Mouse (Mus musculus) C2C12 (cell line): ENCODE results near the gene Cacna1h. TPM values are rescaled to one million over a fixed set of nuclear protein-coding genes. Genes with fewer than 3 reads are reported as not detected.

Experiments
- H3K27me3 ChIP-seq: one replicate; pipeline ENCODE4 v1.6.1; 2011; ENCODE audit not compliant: control insufficient read depth, insufficient read depth, insufficient read length
- H3K36me3 ChIP-seq: one replicate; pipeline ENCODE4 v1.6.1; 2011; ENCODE audit not compliant: control insufficient read depth, insufficient read depth
- H3K4me3 ChIP-seq: one replicate; pipeline ENCODE4 v1.5.1; 2011; ENCODE audit warnings: mild to moderate bottlenecking, control low read depth; ENCODE audit not compliant: poor library complexity, insufficient read depth, severe bottlenecking
- H3K79me2 ChIP-seq: one replicate; pipeline ENCODE4 v1.6.1; 2011; ENCODE audit not compliant: control insufficient read depth, insufficient read depth
- H3K79me3 ChIP-seq: one replicate; pipeline ENCODE4 v1.6.1; 2011; ENCODE audit warnings: low read depth, control low read depth
- H3ac ChIP-seq: one replicate; pipeline ENCODE3; 2011; ENCODE audit warnings: low read depth; ENCODE audit not compliant: control insufficient read depth, insufficient read length
- CEBPB ChIP-seq: IDR thresholded peaks from one replicate; pipeline ENCODE4 v1.6.1; 2011; ENCODE audit warnings: low read depth, mild to moderate bottlenecking, control low read depth, moderate library complexity
- CTCF ChIP-seq: IDR thresholded peaks from one replicate; pipeline ENCODE4 v1.5.1; 2011; ENCODE audit not compliant: control insufficient read depth, insufficient read depth, insufficient read length
- FOSL1 ChIP-seq: IDR thresholded peaks from one replicate; pipeline ENCODE4 v1.8.0; 2011; ENCODE audit warnings: mild to moderate bottlenecking, low read length; ENCODE audit not compliant: poor library complexity, insufficient read depth, severe bottlenecking
- MAX ChIP-seq: IDR thresholded peaks from one replicate; pipeline ENCODE4 v1.6.1; 2011; ENCODE audit warnings: mild to moderate bottlenecking, control low read depth
- MYOD1 ChIP-seq: IDR thresholded peaks from one replicate; pipeline ENCODE4 v1.6.1; 2011; ENCODE audit warnings: low read depth; ENCODE audit not compliant: control insufficient read depth, insufficient read length
- MYOG ChIP-seq: IDR thresholded peaks from one replicate; pipeline ENCODE4 v1.6.1; 2011; ENCODE audit not compliant: control insufficient read depth, insufficient read length; ENCODE audit errors: extremely low read depth
- USF1 ChIP-seq: IDR thresholded peaks from one replicate; pipeline ENCODE4 v1.6.1; 2011; ENCODE audit warnings: low read depth, mild to moderate bottlenecking, control low read depth, moderate library complexity
- polyA plus RNA-seq: library from polyadenylated mRNA; unstranded; fragments of >200 nt; fragmentation: generic; extraction: Trizol; gene quantifications from one replicate; pipeline ENCODE4 v1.2.1, GENCODE M21; 2012; ENCODE audit warnings: missing spikeins

The Cacna1h gene
- polyA plus RNA-seq, 1 experiment = not detected

DNA sequence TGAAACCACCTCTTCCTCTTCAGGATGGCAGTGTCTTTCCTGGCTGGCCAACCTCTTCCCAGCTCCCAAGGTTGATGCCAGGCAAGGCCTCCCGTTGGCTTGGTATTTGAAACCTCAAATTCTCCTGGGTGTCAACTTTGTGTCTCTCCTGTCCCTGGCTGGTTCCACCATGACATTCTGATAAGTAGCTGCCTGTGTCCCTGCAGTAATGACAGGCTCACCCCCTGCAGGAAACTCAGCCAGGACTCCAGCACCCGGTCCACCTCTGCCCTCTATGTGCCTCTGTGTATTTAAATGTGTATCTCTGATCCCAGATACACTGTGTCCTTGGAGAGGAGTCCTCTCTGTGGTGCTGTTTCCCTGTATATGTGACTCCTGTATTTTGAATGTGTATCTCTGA, 32.7 kb upstream of the Cacna1h start:
- no peak overlapping the region for H3K4me3 ChIP-seq
- H3ac ChIP-seq = no peak overlapping the region
- H3K79me3 ChIP-seq = no peaks in the 10 kb centered on the region
- H3K36me3 ChIP-seq = no peaks in the 10 kb centered on the region
- TF ChIP-seq MYOD1 (no peak), FOSL1 (no peak), MYOG (no peak), CEBPB (no peak), MAX (no peak), CTCF (no peak), USF1 (no peak)
- H3K79me2 ChIP-seq = no peaks in the 10 kb centered on the region
- H3K27me3 ChIP-seq = peaks cover 54% of the 10 kb centered on the region

DNA sequence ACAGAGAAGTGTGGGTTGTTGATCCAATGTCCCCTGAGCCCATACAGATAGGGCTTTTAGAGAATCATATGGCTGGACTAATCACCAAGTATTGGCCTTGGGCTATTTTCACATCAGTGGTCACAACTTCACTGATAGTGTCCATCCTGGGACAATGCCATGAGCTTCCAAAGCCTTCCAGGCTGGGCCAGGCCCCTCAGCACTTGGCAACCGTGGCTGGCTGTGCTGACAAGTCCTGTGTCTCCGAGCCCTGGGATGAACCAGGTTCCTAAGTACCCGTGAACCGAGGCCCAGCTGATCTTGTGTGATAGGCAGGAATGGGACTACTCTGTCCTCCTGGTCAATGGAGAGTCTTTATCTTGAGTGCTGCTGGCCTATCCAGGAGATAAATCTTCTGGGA, 30.5 kb upstream of the Cacna1h start:
- TF ChIP-seq CTCF = no peak
- TF ChIP-seq MYOD1 = no peak
- TF ChIP-seq MAX = no peak
- no peak for TF ChIP-seq FOSL1
- Histone ChIP-seq H3K79me3 (no peaks in the 10 kb centered on the region), H3ac (no peak overlapping the region), H3K27me3 (peaks cover 48% of the 10 kb centered on the region), H3K36me3 (no peaks in the 10 kb centered on the region), H3K4me3 (no peak overlapping the region), H3K79me2 (no peaks in the 10 kb centered on the region)

DNA sequence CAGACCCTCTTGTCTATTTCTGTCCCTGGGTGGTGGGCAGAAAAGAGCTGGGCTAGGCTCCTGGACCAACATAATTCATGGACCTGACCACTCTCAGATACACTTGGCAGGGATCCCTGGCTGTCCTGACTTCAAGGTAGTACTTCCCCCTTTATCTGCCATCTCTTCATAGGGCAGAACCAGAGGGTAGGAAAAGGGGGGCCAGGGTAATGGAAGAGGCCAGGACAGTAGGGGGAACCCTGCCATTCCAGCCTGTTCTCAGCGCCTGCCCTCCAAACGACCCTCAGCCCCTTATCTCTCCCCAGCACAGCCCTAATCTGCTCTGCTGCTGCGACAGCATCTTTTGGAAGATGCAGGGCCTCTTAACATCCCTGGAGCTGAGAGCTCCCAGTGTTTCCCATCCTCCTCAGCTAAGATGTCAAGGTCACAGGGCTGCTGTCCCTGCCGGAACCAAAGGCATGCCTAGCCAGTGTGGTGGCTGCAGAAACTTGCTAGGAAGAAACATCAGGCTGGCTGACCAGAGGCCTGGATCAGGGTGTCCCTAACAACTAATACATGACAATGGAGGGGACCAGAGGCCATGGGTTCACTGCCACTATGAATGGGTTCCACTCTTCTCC, 29.9 kb upstream of the Cacna1h start:
- Histone ChIP-seq H3K36me3 (no peaks in the 10 kb centered on the region), H3ac (no peak overlapping the region), H3K79me2 (no peaks in the 10 kb centered on the region), H3K4me3 (no peak overlapping the region), H3K79me3 (no peaks in the 10 kb centered on the region), H3K27me3 (peaks cover 45% of the 10 kb centered on the region)
- no peak for TF ChIP-seq USF1
- TF ChIP-seq MYOD1 = no peak
- TF ChIP-seq CEBPB = no peak
- no peak for TF ChIP-seq FOSL1
- no peak for TF ChIP-seq MAX
- no peak for TF ChIP-seq CTCF
- TF ChIP-seq MYOG = no peak

DNA sequence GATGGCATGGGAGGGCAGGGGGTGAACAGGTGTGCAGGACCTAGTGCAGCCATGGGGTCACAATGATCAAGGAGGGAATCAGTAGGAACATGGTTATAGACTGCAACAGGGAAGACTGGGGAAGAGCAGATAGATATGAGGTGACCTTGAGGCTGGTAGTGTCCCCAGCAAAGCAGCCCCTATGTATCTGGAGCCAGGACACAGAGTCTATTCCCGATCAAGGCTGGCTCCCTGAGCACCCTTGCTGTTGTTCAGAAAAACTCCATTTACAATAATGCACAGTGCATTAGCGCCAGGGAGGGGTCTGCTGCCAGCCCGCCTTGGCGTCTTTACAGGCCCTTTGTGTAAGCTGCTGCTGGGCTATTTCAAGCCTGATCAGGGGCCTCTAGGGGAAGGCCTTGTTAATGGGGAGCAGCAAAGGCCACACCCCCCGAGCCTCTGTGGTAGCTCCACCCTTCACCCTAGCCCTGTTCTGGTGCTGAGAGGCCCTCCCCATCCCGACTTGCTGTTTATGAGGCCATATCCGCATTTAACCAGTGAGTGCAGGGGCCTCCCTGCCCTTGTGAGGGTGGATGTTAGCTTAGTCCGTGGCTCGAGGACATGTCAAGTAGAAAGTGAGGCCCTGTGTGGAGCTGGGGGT, 28.8 kb upstream of the Cacna1h start:
- H3K79me2 ChIP-seq = no peaks in the 10 kb centered on the region
- no peak overlapping the region for H3ac ChIP-seq
- H3K4me3 ChIP-seq = no peak overlapping the region
- no peaks in the 10 kb centered on the region for H3K36me3 ChIP-seq
- H3K27me3 ChIP-seq = peaks cover 37% of the 10 kb centered on the region
- no peak for TF ChIP-seq MYOD1
- no peak for TF ChIP-seq CTCF
- no peak for TF ChIP-seq CEBPB
- TF ChIP-seq USF1 = no peak
- no peak for TF ChIP-seq MAX
- TF ChIP-seq FOSL1 = no peak
- no peak for TF ChIP-seq MYOG
- no peaks in the 10 kb centered on the region for H3K79me3 ChIP-seq

DNA sequence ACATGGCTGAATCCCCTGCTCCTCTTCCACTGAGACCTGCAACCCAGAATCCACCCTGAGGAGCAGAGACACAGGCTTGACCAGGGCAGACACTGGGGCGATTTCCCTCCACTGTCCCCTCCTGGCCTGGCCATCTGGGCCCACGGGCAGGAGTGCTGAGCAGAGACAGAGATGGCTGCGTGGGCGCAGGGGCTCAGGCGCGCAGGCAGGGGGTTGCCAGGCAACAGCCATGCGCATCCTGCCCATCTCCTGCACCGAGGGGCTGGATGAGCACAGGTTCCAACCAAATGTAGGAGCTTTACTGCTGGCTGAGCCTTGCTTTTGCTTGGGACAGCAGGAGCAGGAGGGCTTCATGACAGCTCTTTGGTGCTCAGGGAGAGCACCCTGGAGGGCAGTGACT, 23.0 kb upstream of the Cacna1h start:
- H3K27me3 ChIP-seq = peaks cover 13% of the 10 kb centered on the region
- H3K4me3 ChIP-seq = no peak overlapping the region
- TF ChIP-seq MYOG (no peak), CTCF (no peak), MAX (no peak)
- H3K79me2 ChIP-seq = no peaks in the 10 kb centered on the region
- no peak overlapping the region for H3ac ChIP-seq
- no peaks in the 10 kb centered on the region for H3K36me3 ChIP-seq
- no peaks in the 10 kb centered on the region for H3K79me3 ChIP-seq

DNA sequence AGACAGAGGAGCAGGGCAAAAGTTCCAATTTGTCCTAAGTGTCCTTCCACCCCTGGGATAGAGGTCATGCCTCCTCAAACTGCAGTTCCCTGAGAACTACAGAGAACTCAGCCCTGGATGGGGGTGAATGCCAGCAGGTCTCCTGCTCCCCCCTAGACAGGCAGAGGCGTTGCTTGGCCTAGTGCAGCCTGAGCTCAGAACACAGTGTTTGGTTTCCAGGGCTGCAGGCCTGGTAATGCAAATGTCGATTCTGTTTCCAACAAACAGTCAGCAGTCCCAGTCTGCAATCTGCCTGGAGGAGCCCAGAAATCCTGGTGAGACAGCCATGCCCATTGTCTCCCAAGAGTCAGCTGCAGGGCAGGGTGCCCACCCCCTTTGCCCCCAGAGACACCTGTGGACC, 20.7 kb upstream of the Cacna1h start, which contains the start of gene Tekt4:
Gene Tekt4 (plus strand): TSS at position 344 of the 400 bp plus-strand sequence.
- TF ChIP-seq MYOD1 (no peak), FOSL1 (no peak), CTCF (no peak), USF1 (no peak), CEBPB (no peak), MAX (no peak), MYOG (no peak)
- H3ac ChIP-seq = no peak within 1 kb of the TSS
- H3K36me3 ChIP-seq = no peaks in the 10 kb centered on the region
- H3K27me3 ChIP-seq = peaks cover 24% of the 10 kb centered on the region
- H3K79me2 ChIP-seq = no peaks in the 10 kb centered on the region
- H3K79me3 ChIP-seq = no peaks in the 10 kb centered on the region
- H3K4me3 ChIP-seq = no peak within 1 kb of the TSS
